Mouse (Mus musculus) heart, adult 2 months (tissue): ENCODE results near the gene Agps.

Source experiments
- CTCF ChIP-seq: fragments of 200-600 bp; IDR thresholded peaks from 2 replicates; pipeline ENCODE4 v1.8.1; 2022; ENCODE audit warnings: antibody characterized with exemption, mild to moderate bottlenecking, moderate library complexity
- EP300 ChIP-seq: fragments of 200-500 bp; IDR thresholded peaks from 2 replicates; pipeline ENCODE4 v1.6.1; 2011; ENCODE audit warnings: low read depth, low read length, control low read depth; ENCODE audit not compliant: insufficient read depth
- POLR2A ChIP-seq: fragments of 200-500 bp; IDR thresholded peaks from 2 replicates; pipeline ENCODE4 v1.6.1; 2011; ENCODE audit warnings: mild to moderate bottlenecking, low read depth, low read length, control low read depth; ENCODE audit not compliant: insufficient read depth

- no peak for TF ChIP-seq CTCF
- TF ChIP-seq EP300: no peak
- no peak for TF ChIP-seq POLR2A
Observed at GRCm38 (mm10) chr2:75792377-75793203, 39.4 kb upstream of the Agps start.
